Mouse (Mus musculus) limb, embryonic 13.5 days (tissue): ENCODE results near the gene Klhdc3. TPM values are rescaled to one million over a fixed set of nuclear protein-coding genes. Genes with fewer than 3 reads are reported as not detected.

Experiments used
- ATAC-seq: fragments of 200-750 bp; cut with Nextera tagmentation; 2 replicates; pipeline ENCODE4 v1.8.0; 2017; ENCODE audit warnings: low read depth, moderate number of reproducible peaks, moderate TSS enrichment; ENCODE audit not compliant: low FRiP score
- H3K27ac ChIP-seq: fragments of 300-500 bp; sonication (generic); 2 replicates; pipeline ENCODE4 v1.5.1; 2015; ENCODE audit warnings: inconsistent platforms, mild to moderate bottlenecking, moderate library complexity
- H3K27me3 ChIP-seq: fragments of 300-500 bp; sonication (generic); 2 replicates; pipeline ENCODE4 v1.6.1; 2015; ENCODE audit warnings: mild to moderate bottlenecking, inconsistent platforms
- H3K36me3 ChIP-seq: fragments of 300-500 bp; sonication (generic); 2 replicates; pipeline ENCODE4 v1.6.1; 2015; ENCODE audit warnings: inconsistent platforms, mild to moderate bottlenecking, moderate library complexity
- H3K4me1 ChIP-seq: fragments of 300-500 bp; sonication (generic); 2 replicates; pipeline ENCODE4 v1.6.1; 2015; ENCODE audit warnings: inconsistent platforms
- H3K4me2 ChIP-seq: fragments of 300-500 bp; sonication (generic); replicated peaks from 2 replicates; pipeline ENCODE4 v1.6.1; 2015; ENCODE audit warnings: inconsistent platforms, mild to moderate bottlenecking, moderate library complexity
- H3K4me3 ChIP-seq: fragments of 300-500 bp; sonication (generic); 2 replicates; pipeline ENCODE4 v1.5.1; 2015; ENCODE audit warnings: moderate library complexity, mild to moderate bottlenecking, inconsistent platforms
- H3K9ac ChIP-seq: fragments of 300-500 bp; sonication (generic); 2 replicates; pipeline ENCODE4 v1.6.1; 2015; ENCODE audit warnings: mild to moderate bottlenecking, inconsistent platforms
- H3K9me3 ChIP-seq: fragments of 300-500 bp; sonication (generic); 2 replicates; pipeline ENCODE4 v1.6.1; 2016; ENCODE audit warnings: inconsistent platforms
- WGBS: fragments of 180-500 bp; shearing (Covaris S2); methylation state at CpG from one replicate; pipeline ENCODE4 v1.1.7; 2015; 5-methylcytosine and 5-hydroxymethylcytosine counted together
- polyA plus RNA-seq: library from polyadenylated mRNA; unstranded; fragments of >200 nt; fragmentation: Nextera tagmentation; extraction: Ambion mirVana; gene quantifications from 2 replicates; pipeline ENCODE4 v1.2.1, GENCODE M21; 2015

Klhdc3 gene
- polyA plus RNA-seq, 1 experiment from 2014 or later, result 127 TPM

DNA sequence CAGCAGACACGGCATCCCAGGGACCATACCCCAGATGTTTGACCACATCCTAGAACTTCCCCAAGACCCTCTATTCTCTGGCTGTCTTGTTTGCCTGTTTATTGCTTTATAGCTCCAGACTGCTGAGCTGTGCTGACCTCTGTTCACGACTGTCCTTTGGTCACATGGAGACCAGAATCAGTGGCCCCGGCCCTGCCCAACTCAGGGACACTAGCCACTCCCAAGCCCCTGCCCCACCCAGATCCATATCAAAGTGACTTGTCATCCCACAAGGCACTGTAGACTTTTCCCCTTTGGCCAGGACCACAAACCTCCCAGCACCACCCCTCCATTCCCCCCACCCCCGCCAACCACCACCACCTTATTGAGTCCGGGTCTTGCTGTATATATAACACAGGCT lies 18.5 kb upstream of the Klhdc3 start:
- WGBS, result 49% methylated on average over 5 of the region's 5 CpGs

DNA sequence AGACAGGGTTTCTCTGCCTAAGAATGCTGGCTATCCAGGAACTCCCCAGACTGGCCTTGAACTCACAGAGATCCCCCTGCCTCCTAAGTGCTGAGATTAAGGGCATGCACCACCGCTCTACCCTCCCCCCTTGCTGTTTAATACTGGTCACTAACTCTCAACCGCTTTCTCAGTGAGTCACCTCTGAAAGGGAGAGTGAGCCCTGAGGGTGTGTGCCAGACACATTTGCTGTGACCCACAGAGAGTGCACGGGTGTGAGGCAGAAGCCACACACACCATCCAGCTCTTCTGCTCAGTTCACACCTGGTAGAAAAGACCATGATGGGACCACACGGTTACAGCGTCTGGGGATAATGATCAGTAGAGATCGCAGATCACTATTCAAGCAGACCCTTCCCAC lies 17.8 kb upstream of the Klhdc3 start:
- no peaks in the 10 kb centered on the region for H3K27me3 ChIP-seq
- ATAC-seq, result no peak
- 79% methylated on average over 6 of the region's 6 CpGs for WGBS
- H3K36me3 ChIP-seq, result peaks cover 54% of the 10 kb centered on the region
- no peak overlapping the region for H3K4me2 ChIP-seq
- no peaks in the 10 kb centered on the region for H3K9me3 ChIP-seq
- H3K4me3 ChIP-seq, result no peak overlapping the region
- H3K27ac ChIP-seq, result no peak overlapping the region
- peaks cover 19% of the 10 kb centered on the region for H3K4me1 ChIP-seq
- H3K9ac ChIP-seq, result no peak overlapping the region

More for the DNA sequence above, 18.5 kb upstream of the Klhdc3 start:
- H3K27me3 ChIP-seq, result no peaks in the 10 kb centered on the region
- no peak for ATAC-seq
- no peak overlapping the region for H3K27ac ChIP-seq
- H3K36me3 ChIP-seq, result peaks cover 51% of the 10 kb centered on the region
- no peaks in the 10 kb centered on the region for H3K9me3 ChIP-seq
- 0 out of 2 replicates have a peak overlapping the region, but pooled peaks have one; percentile 2 for H3K9ac ChIP-seq
- H3K4me3 ChIP-seq, result no peak overlapping the region
- H3K4me1 ChIP-seq, result peaks cover 25% of the 10 kb centered on the region
- no peak overlapping the region for H3K4me2 ChIP-seq

GRCm38 (mm10) chr17:46694517-46695063 lies 13.9 kb upstream of the Klhdc3 start:
- no peak overlapping the region for H3K4me3 ChIP-seq
- no peaks in the 10 kb centered on the region for H3K27me3 ChIP-seq
- no peak overlapping the region for H3K27ac ChIP-seq
- WGBS, result 86% methylated on average over 1 of the region's 1 CpGs
- H3K9ac ChIP-seq, result no peak overlapping the region
- H3K4me1 ChIP-seq, result no peaks in the 10 kb centered on the region
- H3K36me3 ChIP-seq, result peaks cover 61% of the 10 kb centered on the region
- no peak overlapping the region for H3K4me2 ChIP-seq
- ATAC-seq, result no peak
- H3K9me3 ChIP-seq, result no peaks in the 10 kb centered on the region

DNA sequence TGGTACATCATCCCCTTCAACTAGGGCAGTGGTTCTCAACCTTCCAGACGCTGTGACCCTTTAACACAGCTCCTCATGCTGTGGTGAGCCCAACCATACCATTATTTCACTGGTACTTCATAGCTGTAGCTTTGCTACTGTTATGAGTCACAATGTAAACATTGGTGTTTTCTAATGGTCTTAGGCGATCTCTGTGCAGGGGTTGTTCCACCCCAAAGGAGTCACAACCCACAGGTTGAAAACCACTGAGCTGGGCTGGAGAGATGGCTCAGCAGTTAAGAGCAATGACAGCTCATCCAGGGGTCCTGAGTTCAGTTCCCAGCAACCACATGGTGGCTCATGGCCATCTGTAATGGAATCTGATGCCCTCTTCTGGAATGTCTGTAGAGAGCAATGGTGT lies 10.7 kb upstream of the Klhdc3 start:
- ATAC-seq, result no peak
- Histone ChIP-seq H3K27ac (no peak overlapping the region), H3K9ac (no peak overlapping the region), H3K36me3 (peaks cover 44% of the 10 kb centered on the region), H3K27me3 (no peaks in the 10 kb centered on the region), H3K4me3 (no peak overlapping the region), H3K9me3 (no peaks in the 10 kb centered on the region), H3K4me2 (no peak overlapping the region), H3K4me1 (no peaks in the 10 kb centered on the region)
- WGBS, result 86% methylated on average over 2 of the region's 2 CpGs

DNA sequence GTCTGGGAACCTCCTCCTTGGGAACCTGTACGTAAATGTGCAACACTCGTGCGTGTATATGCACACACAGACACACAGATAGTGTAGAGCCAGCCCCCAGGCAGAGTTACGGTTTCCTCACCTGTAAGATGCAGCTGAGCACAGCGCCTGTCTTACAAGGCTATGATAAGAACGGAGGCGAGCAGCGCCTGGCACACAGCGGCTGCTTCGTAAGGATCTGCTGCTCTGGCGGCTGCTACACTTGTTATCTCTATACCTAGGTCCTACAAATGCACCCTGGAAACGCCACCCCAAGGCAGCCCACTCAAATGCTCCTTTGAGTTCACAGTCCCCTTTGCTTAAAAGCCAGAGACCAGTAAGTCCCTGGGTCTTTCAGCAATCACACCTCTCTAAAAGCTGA lies 10.0 kb upstream of the Klhdc3 start:
- no peak overlapping the region for H3K4me3 ChIP-seq
- no peak overlapping the region for H3K9ac ChIP-seq
- no peak overlapping the region for H3K27ac ChIP-seq
- WGBS, result 92% methylated on average over 12 of the region's 12 CpGs
- H3K9me3 ChIP-seq, result no peaks in the 10 kb centered on the region
- H3K4me1 ChIP-seq, result no peaks in the 10 kb centered on the region
- no peak for ATAC-seq
- H3K36me3 ChIP-seq, result peaks cover 44% of the 10 kb centered on the region
- no peak overlapping the region for H3K4me2 ChIP-seq
- no peaks in the 10 kb centered on the region for H3K27me3 ChIP-seq

GRCm38 (mm10) chr17:46685913-46686312 lies 5.2 kb upstream of the Klhdc3 start:
- 92% methylated on average over 6 of the region's 6 CpGs for WGBS

DNA sequence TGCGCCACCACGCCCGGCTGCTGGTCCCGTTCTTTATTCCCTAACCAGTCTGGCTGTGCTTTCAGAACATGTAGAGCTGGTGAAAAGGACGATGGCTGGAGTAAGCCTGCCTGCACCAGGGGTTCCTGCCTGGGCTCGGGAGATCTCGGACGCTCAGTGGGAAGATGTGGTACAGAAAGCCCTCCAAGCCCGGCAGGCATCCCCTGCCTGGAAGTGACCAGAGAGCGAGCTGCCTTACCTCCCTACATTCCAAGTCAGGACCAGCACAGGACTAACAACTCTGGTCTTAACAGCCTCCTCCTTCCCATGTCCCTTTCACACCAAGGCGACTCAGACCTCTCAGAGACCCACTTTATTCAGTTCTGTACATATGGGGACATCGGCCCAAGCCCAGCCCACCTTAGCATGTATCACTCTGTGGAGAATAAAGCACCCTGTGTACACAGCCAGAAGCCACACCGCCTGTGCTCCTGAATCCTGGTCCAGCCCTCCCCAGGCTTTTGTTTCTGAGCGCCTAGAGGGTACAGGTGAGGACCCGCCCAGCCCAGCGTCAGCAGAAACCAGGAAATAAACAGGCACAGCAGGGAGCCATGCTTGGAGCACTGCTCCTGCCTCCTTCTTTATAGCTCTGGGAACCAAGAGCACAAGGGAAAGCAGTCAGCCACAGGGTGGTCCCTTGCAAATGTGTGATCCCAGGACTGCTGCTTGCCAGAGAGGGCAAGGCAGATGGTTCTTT lies 2.1 kb upstream of the Klhdc3 start:
- WGBS, result 83% methylated on average over 16 of the region's 16 CpGs
- no peak overlapping the region for H3K4me2 ChIP-seq
- no peak overlapping the region for H3K27ac ChIP-seq
- H3K36me3 ChIP-seq, result peaks cover 59% of the 10 kb centered on the region
- H3K9ac ChIP-seq, result 0 out of 2 replicates have a peak overlapping the region, but pooled peaks have one; percentile 19
- H3K9me3 ChIP-seq, result no peaks in the 10 kb centered on the region
- peaks cover 27% of the 10 kb centered on the region for H3K4me1 ChIP-seq
- ATAC-seq, result no peak
- H3K4me3 ChIP-seq, result no peak overlapping the region
- no peaks in the 10 kb centered on the region for H3K27me3 ChIP-seq

More at GRCm38 (mm10) chr17:46685913-46686312, 5.2 kb upstream of the Klhdc3 start:
- H3K36me3 ChIP-seq, result peaks cover 58% of the 10 kb centered on the region
- no peak overlapping the region for H3K4me3 ChIP-seq
- peaks cover 8% of the 10 kb centered on the region for H3K4me1 ChIP-seq
- no peaks in the 10 kb centered on the region for H3K9me3 ChIP-seq
- H3K27ac ChIP-seq, result no peak overlapping the region
- ATAC-seq, result no peak
- H3K9ac ChIP-seq, result no peak overlapping the region
- H3K4me2 ChIP-seq, result no peak overlapping the region
- H3K27me3 ChIP-seq, result no peaks in the 10 kb centered on the region

GRCm38 (mm10) chr17:46681466-46682118 lies 878 bp upstream of the Klhdc3 start:
- Histone ChIP-seq H3K9me3 (no peaks in the 10 kb centered on the region), H3K27me3 (no peaks in the 10 kb centered on the region), H3K4me1 (peaks cover 27% of the 10 kb centered on the region), H3K36me3 (peaks cover 59% of the 10 kb centered on the region), H3K9ac (peak overlapping the region; percentile 75), H3K27ac (peak overlapping the region; percentile 49), H3K4me3 (peak overlapping the region; percentile 88), H3K4me2 (peak overlapping the region; percentile 90)
- 22% methylated on average over 12 of the region's 12 CpGs for WGBS
- ATAC-seq, result no peak

DNA sequence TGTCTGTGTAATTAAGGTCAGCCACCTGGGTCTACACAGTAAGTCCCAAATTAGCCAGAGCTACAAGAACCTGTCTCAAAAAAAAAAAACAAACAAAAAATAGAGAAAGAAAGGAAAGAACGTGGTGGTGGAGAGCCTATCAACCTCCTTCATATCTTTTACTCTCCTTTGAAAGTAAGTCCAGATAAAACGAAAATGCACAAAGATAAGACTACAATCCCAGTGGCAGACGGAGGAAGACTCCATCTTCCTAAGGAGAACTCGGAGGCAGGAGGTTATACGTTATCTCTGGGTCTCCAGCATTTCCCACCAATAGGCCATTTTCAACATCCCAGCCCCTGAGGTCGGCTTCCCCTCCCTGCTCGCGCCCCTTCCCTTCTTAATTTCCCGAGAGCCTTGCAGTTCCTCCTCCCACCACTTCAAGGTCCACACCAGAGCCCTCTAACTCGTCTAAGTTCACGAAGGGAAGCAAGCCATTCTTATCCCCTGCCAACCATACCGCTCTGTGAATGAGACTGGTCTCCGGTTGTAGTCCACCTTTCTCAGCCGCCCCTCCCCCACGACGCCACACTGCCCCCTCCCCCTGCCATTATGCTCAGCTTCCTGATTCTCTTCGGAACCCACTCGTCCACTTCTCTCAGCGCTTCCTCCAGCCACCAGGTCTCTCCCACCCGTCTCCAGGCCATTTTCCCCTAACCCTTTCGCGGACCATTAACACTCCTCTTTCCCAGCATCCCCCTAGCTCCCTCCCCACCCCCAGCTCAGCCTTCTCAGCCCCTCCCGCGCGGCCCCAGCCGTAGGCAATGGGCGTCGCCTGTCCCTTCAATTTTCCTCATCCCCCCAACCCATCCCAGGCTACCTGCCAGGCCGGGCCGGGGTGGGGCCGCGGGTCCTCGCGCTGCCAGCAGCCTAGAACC lies 613 bp downstream of the Klhdc3 start:
- ATAC-seq, result peak; percentile 64
- peaks cover 59% of the 10 kb centered on the region for H3K36me3 ChIP-seq

DNA sequence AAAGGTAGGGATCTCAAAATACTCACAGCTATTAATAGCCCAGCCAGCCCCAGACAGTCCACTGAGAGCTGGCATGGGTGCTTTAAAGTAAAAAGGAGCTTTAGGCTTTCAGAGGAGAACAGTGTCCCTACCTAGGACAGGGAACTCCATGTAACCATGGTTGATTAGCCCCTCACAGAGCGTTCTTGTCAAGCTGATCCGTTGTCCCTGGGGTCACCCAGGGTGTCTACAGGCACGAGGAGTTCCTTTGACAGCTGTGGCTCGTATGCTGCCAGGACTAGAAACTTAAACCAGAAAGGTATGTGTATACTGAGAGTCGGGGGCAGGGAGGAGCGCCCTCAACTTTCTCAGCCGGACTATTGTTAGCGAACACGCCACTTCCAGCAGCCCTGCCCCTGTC lies 1.8 kb downstream of the Klhdc3 start:
- H3K4me2 ChIP-seq, result peak overlapping the region; percentile 90
- no peak for ATAC-seq
- peaks cover 37% of the 10 kb centered on the region for H3K4me1 ChIP-seq
- peak overlapping the region; percentile 28; the same call in 1 of the 2 replicates for H3K27ac ChIP-seq
- H3K36me3 ChIP-seq, result peaks cover 54% of the 10 kb centered on the region
- WGBS, result 55% methylated on average over 9 of the region's 9 CpGs
- H3K9me3 ChIP-seq, result no peaks in the 10 kb centered on the region
- H3K27me3 ChIP-seq, result no peaks in the 10 kb centered on the region
- peak overlapping the region; percentile 81 for H3K9ac ChIP-seq
- H3K4me3 ChIP-seq, result peak overlapping the region; percentile 88

More for the DNA sequence above, 613 bp downstream of the Klhdc3 start:
- peak overlapping the region; percentile 88 for H3K4me3 ChIP-seq
- peak overlapping the region; percentile 90 for H3K27ac ChIP-seq
- no peaks in the 10 kb centered on the region for H3K27me3 ChIP-seq
- no peaks in the 10 kb centered on the region for H3K9me3 ChIP-seq
- under 1% methylated on average over 34 of the region's 34 CpGs for WGBS
- H3K9ac ChIP-seq, result peak overlapping the region; percentile 81
- peaks cover 29% of the 10 kb centered on the region for H3K4me1 ChIP-seq
- H3K4me2 ChIP-seq, result peak overlapping the region; percentile 90

DNA sequence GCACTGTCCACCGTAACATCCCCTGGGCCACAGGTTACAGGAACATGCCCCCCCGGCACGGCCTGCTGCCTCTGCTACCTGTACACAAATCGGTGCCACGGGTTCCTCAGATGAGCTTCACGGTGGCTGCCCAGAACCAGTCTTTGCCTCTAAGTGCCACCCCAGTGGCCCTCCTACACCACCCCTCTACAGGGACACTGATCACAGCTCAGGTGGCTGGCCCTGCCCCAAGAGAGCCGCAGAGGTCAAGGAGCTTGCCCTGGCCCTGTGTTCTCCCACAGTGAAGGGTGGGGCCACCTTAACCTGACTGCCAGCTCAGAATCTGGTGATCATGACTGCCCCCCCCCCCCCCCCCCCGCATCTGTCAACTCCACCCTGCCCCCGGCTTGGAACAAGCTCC lies 2.3 kb downstream of the Klhdc3 start, which contains the start of gene Mea1:
Mea1 (plus strand) TSS at position 378 of the 400 bp plus-strand sequence.
- Histone ChIP-seq H3K4me1 (peaks cover 40% of the 10 kb centered on the region), H3K27me3 (no peaks in the 10 kb centered on the region), H3K9ac (peak within 1 kb of the TSS; percentile 81), H3K4me3 (peak within 1 kb of the TSS; percentile 88), H3K36me3 (peaks cover 49% of the 10 kb centered on the region), H3K27ac (peak within 1 kb of the TSS; percentile 90; the same call in 1 of the 2 replicates), H3K4me2 (peak within 1 kb of the TSS; percentile 90), H3K9me3 (no peaks in the 10 kb centered on the region)
- WGBS, result 93% methylated on average over 7 of the region's 9 CpGs
- no peak for ATAC-seq
